Mouse (Mus musculus) spleen, adult 2 months (tissue): ENCODE measurements around the gene Snai3. TPM values are rescaled to one million over a fixed set of nuclear protein-coding genes. Genes with fewer than 3 reads are reported as not detected.

ENCODE experiments used
- DNase-seq, 2 experiments: peaks; one replicate each; pipeline versions ENCODE4 v3.0.0 to v3.0.0-alpha.2; 2012 to 2021; ENCODE audit warnings: low spot score in 2 of 2, low read depth in 1 of 2
- H3K27ac ChIP-seq: fragments of 200-500 bp; 2 replicates; pipeline ENCODE4 v1.5.1; 2012; ENCODE audit warnings: low read length, inconsistent platforms; ENCODE audit not compliant: insufficient read depth
- H3K27me3 ChIP-seq: fragments of 200-500 bp; 2 replicates; pipeline ENCODE4 v1.6.1; 2012; ENCODE audit warnings: mild to moderate bottlenecking, moderate library complexity, low read length, inconsistent platforms; ENCODE audit not compliant: control insufficient read depth, insufficient read depth
- H3K36me3 ChIP-seq: fragments of 200-500 bp; 2 replicates; pipeline ENCODE4 v1.6.1; 2012; ENCODE audit warnings: mild to moderate bottlenecking, low read length, inconsistent platforms; ENCODE audit not compliant: control insufficient read depth, insufficient read depth
- H3K4me1 ChIP-seq: fragments of 200-500 bp; 2 replicates; pipeline ENCODE4 v1.6.1; 2011; ENCODE audit warnings: inconsistent platforms; ENCODE audit not compliant: control insufficient read depth, insufficient read depth, insufficient read length
- H3K4me3 ChIP-seq: fragments of 200-500 bp; 2 replicates; pipeline ENCODE4 v1.5.1; 2011; ENCODE audit warnings: mild to moderate bottlenecking, inconsistent platforms; ENCODE audit not compliant: insufficient read depth, insufficient read length; ENCODE audit errors: extremely low read depth
- CTCF ChIP-seq: fragments of 200-500 bp; IDR thresholded peaks from 2 replicates; pipeline ENCODE4 v1.5.1; 2011; ENCODE audit warnings: mild to moderate bottlenecking, inconsistent platforms; ENCODE audit not compliant: insufficient read depth, insufficient read length, insufficient replicate concordance; ENCODE audit errors: extremely low read depth
- POLR2A ChIP-seq: fragments of 200-500 bp; IDR thresholded peaks from 2 replicates; pipeline ENCODE4 v1.6.1; 2011; ENCODE audit warnings: low read depth, low read length, inconsistent platforms
- WGBS: fragments of 180-500 bp; shearing (Covaris S2); methylation state at CpG from one replicate; pipeline ENCODE4 v1.1.7; 2018; 5-methylcytosine and 5-hydroxymethylcytosine counted together
- polyA plus RNA-seq: library from polyadenylated mRNA; depleted of rRNA; stranded (reverse); fragments of >200 nt; gene quantifications from 2 replicates; pipeline ENCODE4 v1.2.3, GENCODE M21; 2012; rRNA removed

Snai3 gene
- polyA plus RNA-seq, 1 experiment, result 3.9 TPM

- TF ChIP-seq POLR2A, result no peak
- TF ChIP-seq CTCF, result no peak
- no peak for DNase-seq
- Histone ChIP-seq H3K27me3 (no peaks in the 10 kb centered on the region), H3K4me3 (no peak overlapping the region), H3K36me3 (peaks cover 55% of the 10 kb centered on the region), H3K27ac (0 out of 2 replicates have a peak overlapping the region, but pooled peaks have one; percentile 10), H3K4me1 (no peaks in the 10 kb centered on the region)
- 92% methylated on average over 7 of the region's 7 CpGs for WGBS
Measured at GRCm38 (mm10) chr8:122407678-122408077, 52.9 kb downstream of the Snai3 start.

GRCm38 (mm10) chr8:122405146-122405805, 55.3 kb downstream of the Snai3 start:
- no peaks in the 10 kb centered on the region for H3K27me3 ChIP-seq
- 76% methylated on average over 9 of the region's 9 CpGs for WGBS
- H3K4me3 ChIP-seq, result no peak overlapping the region
- H3K4me1 ChIP-seq, result no peaks in the 10 kb centered on the region
- no peak overlapping the region for H3K27ac ChIP-seq
- TF ChIP-seq POLR2A (no peak), CTCF (no peak)
- DNase-seq, result no peak
- peaks cover 57% of the 10 kb centered on the region for H3K36me3 ChIP-seq

Other genes starting within 250 kb of the Snai3 start
- 73.3 and 113 TPM in 2 replicates for gene Zfpm1, start 178.6 kb downstream of the Snai3 start, polyA plus RNA-seq
- gene Trhr2, start 100.0 kb downstream of the Snai3 start, polyA plus RNA-seq, result 0.12 TPM in 1 of 2 replicates, not detected in the other
- gene Zc3h18, start 84.1 kb downstream of the Snai3 start, polyA plus RNA-seq, result 29.1 and 30.2 TPM in 2 replicates
- gene Il17c, start 38.7 kb downstream of the Snai3 start, polyA plus RNA-seq, result 0.28 TPM in 1 of 2 replicates, not detected in the other
- gene Cyba, start 27.8 kb downstream of the Snai3 start, polyA plus RNA-seq, result 751 and 823 TPM in 2 replicates
- gene Mvd, start 17.3 kb downstream of the Snai3 start, polyA plus RNA-seq, result 17.0 and 20.5 TPM in 2 replicates
- gene Rnf166, start 15.3 kb upstream of the Snai3 start, polyA plus RNA-seq, result 79.6 and 115 TPM in 2 replicates
- 40.8 and 50.3 TPM in 2 replicates for gene Ctu2, start 15.4 kb upstream of the Snai3 start, polyA plus RNA-seq
- gene Piezo1, start 90.6 kb upstream of the Snai3 start, polyA plus RNA-seq, result 96.7 and 117 TPM in 2 replicates
- 50.4 and 118 TPM in 2 replicates for gene Cdt1, start 107.3 kb upstream of the Snai3 start, polyA plus RNA-seq
- 86.7 and 106 TPM in 2 replicates for gene Aprt, start 116.2 kb upstream of the Snai3 start, polyA plus RNA-seq
- gene Galns, start 150.7 kb upstream of the Snai3 start, polyA plus RNA-seq, result 13.1 and 16.4 TPM in 2 replicates
- gene Trappc2l, start 150.9 kb upstream of the Snai3 start, polyA plus RNA-seq, result 101 and 133 TPM in 2 replicates
- 0.13 TPM in 1 of 2 replicates, not detected in the other for gene Pabpn1l, start 162.0 kb upstream of the Snai3 start, polyA plus RNA-seq
- gene Cbfa2t3, start 238.4 kb upstream of the Snai3 start, polyA plus RNA-seq, result 38.3 and 40.2 TPM in 2 replicates